Mouse (Mus musculus) stomach, embryonic 14.5 days (tissue): ENCODE data around the gene Lrrc66. TPM values are rescaled to one million over a fixed set of nuclear protein-coding genes. Genes with fewer than 3 reads are reported as not detected.

ENCODE experiments used
- ATAC-seq: fragments of 200-750 bp; cut with Nextera tagmentation; 2 replicates; pipeline ENCODE4 v1.8.0; 2017; ENCODE audit warnings: low read depth, moderate TSS enrichment; ENCODE audit not compliant: insufficient number of reproducible peaks, insufficient read depth, low FRiP score
- H3K27ac ChIP-seq: fragments of 300-500 bp; sonication (generic); 2 replicates; pipeline ENCODE4 v1.5.1; 2014; ENCODE audit warnings: mild to moderate bottlenecking, low read length, moderate library complexity, mixed read lengths
- H3K27me3 ChIP-seq: fragments of 300-500 bp; sonication (generic); 2 replicates; pipeline ENCODE4 v1.6.1; 2014; ENCODE audit warnings: low read length, control low read depth, mixed read lengths; ENCODE audit not compliant: control insufficient read depth, insufficient read depth
- H3K36me3 ChIP-seq: fragments of 300-500 bp; sonication (generic); 2 replicates; pipeline ENCODE4 v1.6.1; 2014; ENCODE audit warnings: mild to moderate bottlenecking, control low read depth, low read length, moderate library complexity, mixed read lengths; ENCODE audit not compliant: control insufficient read depth, insufficient read depth
- H3K4me1 ChIP-seq: fragments of 300-500 bp; sonication (generic); 2 replicates; pipeline ENCODE4 v1.6.1; 2014; ENCODE audit warnings: low read length, control low read depth, mixed read lengths; ENCODE audit not compliant: control insufficient read depth, insufficient read depth
- H3K4me2 ChIP-seq: fragments of 300-500 bp; sonication (generic); replicated peaks from 2 replicates; pipeline ENCODE4 v1.6.1; 2014; ENCODE audit warnings: low read depth, low read length, control low read depth
- H3K4me3 ChIP-seq: fragments of 300-500 bp; sonication (generic); 2 replicates; pipeline ENCODE4 v1.5.1; 2014; ENCODE audit warnings: low read depth, low read length, control low read depth
- H3K9ac ChIP-seq: fragments of 300-500 bp; sonication (generic); replicated peaks from 2 replicates; pipeline ENCODE4 v1.6.1; 2014; ENCODE audit warnings: low read depth, mild to moderate bottlenecking, control low read depth, low read length, moderate library complexity, mixed read lengths
- H3K9me3 ChIP-seq: fragments of 300-500 bp; sonication (generic); 2 replicates; pipeline ENCODE4 v1.6.1; 2016; ENCODE audit warnings: low read depth, low read length, control low read depth; ENCODE audit not compliant: control insufficient read depth
- WGBS: fragments of 180-500 bp; shearing (Covaris S2); extraction: QIAGEN DNeasy Blood & Tissue Kit; methylation state at CpG from one replicate; pipeline ENCODE4 v1.1.7; 2014; 5-methylcytosine and 5-hydroxymethylcytosine counted together
- polyA plus RNA-seq: library from polyadenylated mRNA; unstranded; fragments of >200 nt; fragmentation: Nextera tagmentation; extraction: Ambion mirVana; gene quantifications from 2 replicates; pipeline ENCODE4 v1.2.1, GENCODE M21; 2014

The Lrrc66 gene
- polyA plus RNA-seq, 1 experiment from 2014 or later: 0.82 TPM

DNA sequence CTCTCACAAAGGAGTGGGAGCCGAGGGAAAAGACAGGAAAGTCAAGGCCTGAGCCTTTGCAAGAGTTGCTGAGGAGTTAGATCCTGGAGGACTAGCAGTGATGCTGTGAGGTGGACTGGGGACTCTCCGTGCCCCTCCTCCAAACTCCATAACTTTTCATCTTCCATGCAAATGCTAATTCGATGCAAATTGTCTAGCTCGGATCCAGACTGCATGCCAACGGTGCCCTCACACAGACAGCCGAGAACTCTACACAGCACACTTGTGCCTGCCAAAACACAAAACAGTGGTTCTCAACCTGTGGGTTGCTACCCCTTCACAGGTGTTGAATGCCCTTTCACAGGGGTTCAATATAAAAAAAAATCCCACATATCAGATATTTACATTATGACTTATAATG, 27.8 kb downstream of the Lrrc66 start:
- no peak overlapping the region for H3K4me3 ChIP-seq
- ATAC-seq: no peak
- no peak overlapping the region for H3K27ac ChIP-seq
- H3K4me1 ChIP-seq: no peaks in the 10 kb centered on the region
- no peak overlapping the region for H3K4me2 ChIP-seq
- H3K27me3 ChIP-seq: no peaks in the 10 kb centered on the region
- no peak overlapping the region for H3K9ac ChIP-seq
- H3K36me3 ChIP-seq: no peaks in the 10 kb centered on the region
- WGBS: 89% methylated on average over 6 of the region's 6 CpGs
- H3K9me3 ChIP-seq: no peaks in the 10 kb centered on the region

DNA sequence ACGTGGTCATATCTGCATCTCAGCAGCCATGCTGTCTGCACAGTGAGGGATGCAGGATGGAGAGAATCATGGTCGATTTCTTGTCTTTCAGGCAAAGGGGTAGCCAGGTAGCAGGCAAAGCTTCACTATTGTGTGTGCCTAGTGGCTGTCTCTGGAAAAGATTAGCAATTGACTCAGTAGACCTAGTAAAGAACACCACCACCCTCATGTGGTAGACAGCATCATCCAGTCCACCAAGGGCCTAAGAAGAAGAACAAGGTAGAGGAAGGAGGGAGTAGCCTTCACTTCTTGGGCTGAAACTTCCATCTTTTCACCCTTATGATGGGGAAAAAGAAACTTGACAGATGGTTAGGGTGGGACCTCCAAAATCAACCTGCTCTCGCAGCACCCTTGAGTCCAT, 29.5 kb downstream of the Lrrc66 start:
- no peaks in the 10 kb centered on the region for H3K9me3 ChIP-seq
- no peaks in the 10 kb centered on the region for H3K4me1 ChIP-seq
- 78% methylated on average over 3 of the region's 3 CpGs for WGBS
- no peak overlapping the region for H3K9ac ChIP-seq
- no peak overlapping the region for H3K4me3 ChIP-seq
- H3K4me2 ChIP-seq: no peak overlapping the region
- ATAC-seq: no peak
- no peaks in the 10 kb centered on the region for H3K36me3 ChIP-seq
- H3K27me3 ChIP-seq: no peaks in the 10 kb centered on the region
- H3K27ac ChIP-seq: no peak overlapping the region

DNA sequence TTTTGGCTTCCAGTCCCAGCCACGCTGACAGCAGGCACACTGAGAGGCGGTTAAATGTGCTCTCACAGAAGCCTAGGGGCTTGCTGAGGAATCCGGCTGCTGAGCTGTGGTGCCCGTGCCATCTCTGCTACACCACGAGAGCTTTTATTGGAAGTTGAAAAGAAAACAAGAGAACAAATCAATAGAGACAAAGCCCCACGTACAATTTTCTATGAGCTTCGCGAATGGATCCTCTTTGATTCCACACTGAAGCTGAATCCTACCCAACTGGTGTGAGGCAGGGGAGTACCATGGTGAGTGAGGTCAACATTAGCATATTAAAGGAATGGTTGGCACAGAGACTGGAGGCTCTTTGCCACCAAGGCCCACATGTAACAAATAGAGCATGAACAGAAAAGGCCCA, 31.0 kb downstream of the Lrrc66 start:
- Histone ChIP-seq H3K9ac (no peak overlapping the region), H3K27me3 (no peaks in the 10 kb centered on the region), H3K27ac (no peak overlapping the region), H3K4me3 (no peak overlapping the region), H3K9me3 (no peaks in the 10 kb centered on the region), H3K36me3 (no peaks in the 10 kb centered on the region), H3K4me1 (no peaks in the 10 kb centered on the region), H3K4me2 (no peak overlapping the region)
- WGBS: 75% methylated on average over 8 of the region's 8 CpGs
- ATAC-seq: no peak

DNA sequence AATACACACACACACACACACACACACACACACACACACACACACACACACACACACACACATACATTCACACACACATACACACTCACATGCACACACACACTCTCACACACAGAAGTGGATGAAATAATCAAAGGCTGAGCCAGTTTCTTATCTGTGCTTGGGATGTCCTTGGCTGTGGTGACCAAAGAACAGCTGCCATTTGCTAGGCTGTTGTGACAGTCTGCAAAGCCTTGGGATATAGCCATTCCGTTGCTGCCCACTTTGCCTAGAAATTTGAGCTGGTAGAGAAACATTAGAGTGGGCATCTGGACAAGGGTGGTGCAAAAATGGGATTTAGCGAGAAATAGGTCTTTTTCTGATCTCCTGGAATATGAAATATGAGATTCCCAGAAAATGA, 32.3 kb downstream of the Lrrc66 start:
- Histone ChIP-seq H3K36me3 (no peaks in the 10 kb centered on the region), H3K4me2 (no peak overlapping the region), H3K27ac (no peak overlapping the region), H3K9ac (no peak overlapping the region), H3K4me1 (no peaks in the 10 kb centered on the region), H3K4me3 (no peak overlapping the region), H3K27me3 (no peaks in the 10 kb centered on the region), H3K9me3 (no peaks in the 10 kb centered on the region)
- WGBS: 58% methylated on average over 2 of the region's 2 CpGs
- no peak for ATAC-seq

DNA sequence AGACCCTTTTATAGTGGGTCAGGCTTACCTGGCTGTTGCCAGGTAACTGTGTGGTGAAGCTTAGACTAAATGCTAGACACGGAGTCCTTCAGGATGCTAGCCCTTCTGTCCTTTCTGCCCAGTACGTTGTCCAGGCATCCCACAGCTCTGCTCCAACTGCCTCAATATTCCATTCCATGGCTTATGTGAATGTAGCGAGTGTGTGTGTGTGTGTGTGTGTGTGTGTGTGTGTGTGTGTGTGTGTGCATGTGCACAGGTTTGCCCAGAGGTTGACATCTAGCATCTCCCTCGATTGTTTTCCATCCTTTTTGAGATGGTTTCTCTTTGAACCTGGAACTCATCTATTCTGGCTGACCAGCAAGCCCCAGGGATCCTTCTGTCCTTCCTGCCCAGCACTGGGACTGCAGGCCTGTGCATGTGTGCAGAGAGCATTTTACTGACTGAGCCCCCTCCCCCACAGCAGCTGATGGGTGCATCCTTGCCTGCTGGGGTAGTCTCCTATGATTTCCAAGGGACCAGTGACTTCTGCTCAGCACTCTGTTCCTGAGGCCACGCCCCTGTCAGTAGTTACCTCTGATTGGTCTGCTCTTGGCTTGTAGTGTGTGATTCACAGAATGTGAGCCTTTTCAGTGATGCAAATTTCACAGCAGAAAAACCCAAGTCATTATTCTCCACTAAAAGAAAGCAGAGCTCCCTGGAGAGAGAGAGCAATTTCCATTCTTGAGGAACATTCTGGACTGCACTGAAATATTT, 33.2 kb downstream of the Lrrc66 start:
- no peaks in the 10 kb centered on the region for H3K36me3 ChIP-seq
- no peaks in the 10 kb centered on the region for H3K27me3 ChIP-seq
- no peak for ATAC-seq
- H3K4me3 ChIP-seq: no peak overlapping the region
- no peak overlapping the region for H3K4me2 ChIP-seq
- H3K9me3 ChIP-seq: no peaks in the 10 kb centered on the region
- no peaks in the 10 kb centered on the region for H3K4me1 ChIP-seq
- no peak overlapping the region for H3K9ac ChIP-seq
- WGBS: 57% methylated on average over 5 of the region's 5 CpGs
- H3K27ac ChIP-seq: no peak overlapping the region

DNA sequence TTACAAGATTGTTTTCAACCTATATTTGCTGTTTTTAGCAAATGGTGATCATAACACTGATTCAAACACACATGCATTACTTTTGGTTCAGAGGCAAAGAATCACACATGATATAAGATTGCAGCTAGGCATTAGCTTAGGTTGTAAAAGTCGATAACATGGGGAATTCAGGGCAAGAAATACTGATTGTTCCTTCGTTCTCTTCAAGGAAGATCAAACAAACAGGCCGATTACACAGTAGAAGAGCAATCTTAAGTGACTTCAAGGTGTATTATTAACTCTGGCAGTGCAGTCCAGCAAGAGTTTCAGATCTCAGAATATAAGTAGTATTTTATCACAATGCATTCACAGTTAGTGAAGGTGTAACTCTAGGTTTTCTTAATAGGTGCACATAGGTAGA, 45.2 kb downstream of the Lrrc66 start:
- no peaks in the 10 kb centered on the region for H3K9me3 ChIP-seq
- no peak overlapping the region for H3K27ac ChIP-seq
- H3K4me2 ChIP-seq: no peak overlapping the region
- ATAC-seq: no peak
- H3K9ac ChIP-seq: no peak overlapping the region
- H3K4me1 ChIP-seq: 0 out of 2 replicates have a peak, but pooled peaks cover 3% of the 10 kb centered on the region
- no peaks in the 10 kb centered on the region for H3K36me3 ChIP-seq
- no peaks in the 10 kb centered on the region for H3K27me3 ChIP-seq
- WGBS: 55% methylated on average over 3 of the region's 3 CpGs
- no peak overlapping the region for H3K4me3 ChIP-seq

DNA sequence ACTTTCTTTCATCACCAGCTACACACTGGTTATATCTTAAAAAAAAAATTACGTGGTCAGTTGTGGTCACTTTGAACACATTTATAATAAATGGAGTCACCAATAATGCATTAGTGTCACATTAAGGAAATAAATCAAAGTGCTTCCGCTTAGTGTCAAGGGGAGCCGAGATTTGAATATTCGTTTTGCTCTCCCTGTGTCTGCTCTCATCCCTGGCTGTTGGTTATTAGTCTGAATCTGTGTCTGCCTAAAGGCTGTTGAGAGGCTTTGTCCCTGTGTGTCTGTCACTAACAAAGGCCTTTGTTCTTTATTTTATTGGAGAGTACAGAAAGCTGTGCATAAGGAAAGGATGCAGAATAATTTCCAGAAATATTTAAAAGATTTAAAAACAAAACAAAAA, 45.7 kb downstream of the Lrrc66 start:
- Histone ChIP-seq H3K27me3 (no peaks in the 10 kb centered on the region), H3K4me1 (0 out of 2 replicates have a peak, but pooled peaks cover 3% of the 10 kb centered on the region), H3K27ac (no peak overlapping the region), H3K4me2 (no peak overlapping the region), H3K9me3 (no peaks in the 10 kb centered on the region), H3K9ac (no peak overlapping the region), H3K4me3 (no peak overlapping the region), H3K36me3 (no peaks in the 10 kb centered on the region)
- ATAC-seq: no peak
- WGBS: 54% methylated on average over 4 of the region's 4 CpGs

DNA sequence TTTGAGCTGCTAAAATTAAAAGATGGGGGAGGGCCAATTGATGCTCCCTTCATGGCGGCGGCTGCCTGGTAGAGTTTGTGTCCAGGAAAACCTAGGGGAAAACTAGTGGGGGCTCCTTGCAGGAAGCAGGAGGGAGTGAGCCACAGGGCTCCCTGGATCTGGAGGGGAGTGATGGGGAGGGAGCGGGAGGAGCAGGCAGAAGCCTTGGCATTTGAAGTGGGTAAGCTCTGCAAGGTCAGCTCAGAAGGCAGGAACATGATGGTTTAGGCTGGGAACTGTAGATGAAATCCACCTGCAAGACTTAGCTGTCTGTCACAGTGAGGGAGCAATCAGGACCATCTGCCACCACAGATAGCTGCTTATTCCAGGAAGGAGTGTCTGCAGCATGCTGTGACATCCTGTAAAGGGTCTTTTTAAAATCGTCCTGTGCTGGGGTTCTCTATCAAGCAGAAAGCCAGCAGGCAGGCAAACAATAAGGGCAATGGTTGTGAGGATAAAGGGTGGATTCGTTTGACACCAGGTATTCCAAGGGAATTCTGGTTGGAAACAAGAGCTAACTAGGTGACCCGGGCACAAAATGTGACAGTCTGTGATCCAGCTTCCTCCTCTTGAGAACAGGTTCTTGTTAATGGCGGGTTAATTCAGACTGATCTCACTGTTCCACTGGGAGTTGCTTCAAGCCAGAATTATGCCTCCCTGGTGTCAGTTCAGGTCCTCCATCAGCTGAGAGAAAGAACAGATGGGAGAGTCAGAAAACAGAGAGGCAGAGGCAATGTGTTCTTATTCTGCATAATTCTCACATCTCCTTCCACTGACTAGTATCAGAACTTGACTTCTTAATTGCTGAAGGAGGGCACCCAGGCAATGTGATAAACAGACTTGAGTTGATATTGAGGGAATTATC, 46.9 kb downstream of the Lrrc66 start:
- 0 out of 2 replicates have a peak, but pooled peaks cover 3% of the 10 kb centered on the region for H3K4me1 ChIP-seq
- 36% methylated on average over 7 of the region's 7 CpGs for WGBS
- H3K4me3 ChIP-seq: no peak overlapping the region
- H3K27me3 ChIP-seq: no peaks in the 10 kb centered on the region
- no peak for ATAC-seq
- no peaks in the 10 kb centered on the region for H3K9me3 ChIP-seq
- H3K27ac ChIP-seq: no peak overlapping the region
- H3K4me2 ChIP-seq: no peak overlapping the region
- H3K36me3 ChIP-seq: no peaks in the 10 kb centered on the region
- no peak overlapping the region for H3K9ac ChIP-seq
